Mouse (Mus musculus) hindbrain, embryonic 15.5 days (tissue): ENCODE measurements at regions not wholly inside any gene's neighbourhood (a gene's known extent, or its start where the extent isn't known, plus 50 kb on each side); places are given as distances from the start of the nearest gene placed in this dataset.

Experiments
- ATAC-seq: fragments of 200-750 bp; cut with Nextera tagmentation; 2 replicates; pipeline ENCODE4 v1.8.0; 2017; ENCODE audit warnings: low read depth, moderate number of reproducible peaks, moderate TSS enrichment; ENCODE audit not compliant: low FRiP score
- H3K27ac ChIP-seq: fragments of 300-500 bp; sonication (generic); replicated peaks from 2 replicates; pipeline ENCODE4 v1.5.1; 2015; ENCODE audit warnings: mild to moderate bottlenecking, inconsistent platforms
- H3K27me3 ChIP-seq: fragments of 300-500 bp; sonication (generic); 2 replicates; pipeline ENCODE4 v1.6.1; 2015; ENCODE audit warnings: control low read depth, inconsistent platforms
- H3K36me3 ChIP-seq: fragments of 300-500 bp; sonication (generic); 2 replicates; pipeline ENCODE4 v1.6.1; 2015; ENCODE audit warnings: control low read depth, inconsistent platforms
- H3K4me1 ChIP-seq: fragments of 300-500 bp; sonication (generic); replicated peaks from 2 replicates; pipeline ENCODE4 v1.6.1; 2015; ENCODE audit warnings: control low read depth, inconsistent platforms
- H3K4me2 ChIP-seq: fragments of 300-500 bp; sonication (generic); 2 replicates; pipeline ENCODE4 v1.6.1; 2015; ENCODE audit warnings: moderate library complexity, mild to moderate bottlenecking, inconsistent platforms
- H3K4me3 ChIP-seq: fragments of 300-500 bp; sonication (generic); 2 replicates; pipeline ENCODE4 v1.5.1; 2015; ENCODE audit warnings: mild to moderate bottlenecking, inconsistent platforms
- H3K9ac ChIP-seq: fragments of 300-500 bp; sonication (generic); 2 replicates; pipeline ENCODE4 v1.6.1; 2015; ENCODE audit warnings: inconsistent platforms
- H3K9me3 ChIP-seq: fragments of 300-500 bp; sonication (generic); 2 replicates; pipeline ENCODE4 v1.6.1; 2016; ENCODE audit warnings: control low read depth, inconsistent platforms
- WGBS: fragments of 180-500 bp; shearing (Covaris S2); methylation state at CpG from one replicate; pipeline ENCODE4 v1.1.7; 2015; 5-methylcytosine and 5-hydroxymethylcytosine counted together

DNA sequence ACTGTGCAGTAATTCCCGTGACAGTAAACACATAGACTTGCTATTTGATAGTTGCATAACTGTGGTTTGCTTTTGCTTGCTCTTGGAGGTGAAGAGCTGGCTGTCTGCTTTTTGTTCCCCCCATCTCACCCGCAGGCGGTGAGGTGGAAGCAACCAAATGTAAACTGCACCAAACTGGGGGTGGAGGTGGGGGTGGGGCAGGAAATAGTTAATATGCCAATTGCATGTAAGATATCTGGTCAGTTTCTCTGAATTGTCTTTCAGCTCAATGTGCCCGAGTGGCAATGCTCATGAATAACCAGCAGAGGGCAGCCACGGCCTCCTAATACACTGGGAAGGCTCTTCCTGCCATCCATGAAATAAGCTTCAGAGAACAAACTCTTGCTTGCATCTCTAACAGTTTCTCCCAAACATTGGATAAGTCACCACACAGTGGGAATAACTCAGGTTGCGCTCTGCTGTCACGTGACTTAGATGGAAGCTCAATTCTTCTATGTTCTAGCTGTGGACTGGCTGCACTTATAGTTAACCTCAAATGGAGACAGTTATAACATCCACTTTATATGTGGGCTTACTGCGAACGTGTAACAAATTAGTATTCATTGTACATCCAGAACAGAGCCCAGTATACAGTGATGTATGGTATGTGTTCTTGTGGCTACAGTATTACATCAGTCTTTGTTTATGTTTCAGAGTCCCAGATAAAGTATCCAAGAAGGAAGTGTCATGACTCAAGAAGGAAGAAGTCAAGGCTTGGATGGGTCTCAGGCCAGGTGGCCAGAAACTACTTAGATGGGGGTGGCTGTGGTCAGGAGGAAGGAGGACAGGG is 62.0 kb upstream of the Egflam start:
- Histone ChIP-seq H3K36me3 (no peaks in the 10 kb centered on the region), H3K9me3 (no peaks in the 10 kb centered on the region), H3K27me3 (0 out of 2 replicates have a peak, but pooled peaks cover 2% of the 10 kb centered on the region), H3K27ac (no peak overlapping the region), H3K9ac (no peak overlapping the region), H3K4me1 (no peaks in the 10 kb centered on the region), H3K4me2 (no peak overlapping the region), H3K4me3 (no peak overlapping the region)
- WGBS: 32% methylated on average over 9 of the region's 9 CpGs
- peak; percentile 72; the same call in 1 of the 2 replicates for ATAC-seq

DNA sequence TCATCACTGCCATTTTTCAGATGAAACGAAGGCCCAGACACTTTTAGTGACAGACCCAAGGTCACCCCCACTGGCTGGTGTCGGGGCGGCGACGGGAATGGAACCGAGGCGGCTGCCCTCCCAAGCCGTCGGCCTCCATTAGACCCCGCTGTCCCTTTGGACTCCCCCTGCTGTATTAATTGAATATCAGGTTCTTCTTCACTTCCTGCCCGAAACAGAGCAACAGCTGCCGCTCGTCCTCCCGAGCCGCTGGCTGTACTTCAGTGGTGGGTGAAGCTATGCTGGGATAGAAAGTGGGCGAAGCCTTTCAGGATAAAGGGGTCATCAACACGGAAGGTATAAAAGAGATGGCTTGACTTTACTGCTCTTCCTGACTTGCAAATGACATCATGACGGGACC is 64.4 kb upstream of the Egflam start:
- H3K27ac ChIP-seq: no peak overlapping the region
- ATAC-seq: no peak
- H3K4me2 ChIP-seq: no peak overlapping the region
- H3K4me1 ChIP-seq: no peaks in the 10 kb centered on the region
- H3K9me3 ChIP-seq: no peaks in the 10 kb centered on the region
- H3K27me3 ChIP-seq: 0 out of 2 replicates have a peak, but pooled peaks cover 2% of the 10 kb centered on the region
- no peak overlapping the region for H3K4me3 ChIP-seq
- 92% methylated on average over 18 of the region's 18 CpGs for WGBS
- no peak overlapping the region for H3K9ac ChIP-seq
- H3K36me3 ChIP-seq: no peaks in the 10 kb centered on the region

DNA sequence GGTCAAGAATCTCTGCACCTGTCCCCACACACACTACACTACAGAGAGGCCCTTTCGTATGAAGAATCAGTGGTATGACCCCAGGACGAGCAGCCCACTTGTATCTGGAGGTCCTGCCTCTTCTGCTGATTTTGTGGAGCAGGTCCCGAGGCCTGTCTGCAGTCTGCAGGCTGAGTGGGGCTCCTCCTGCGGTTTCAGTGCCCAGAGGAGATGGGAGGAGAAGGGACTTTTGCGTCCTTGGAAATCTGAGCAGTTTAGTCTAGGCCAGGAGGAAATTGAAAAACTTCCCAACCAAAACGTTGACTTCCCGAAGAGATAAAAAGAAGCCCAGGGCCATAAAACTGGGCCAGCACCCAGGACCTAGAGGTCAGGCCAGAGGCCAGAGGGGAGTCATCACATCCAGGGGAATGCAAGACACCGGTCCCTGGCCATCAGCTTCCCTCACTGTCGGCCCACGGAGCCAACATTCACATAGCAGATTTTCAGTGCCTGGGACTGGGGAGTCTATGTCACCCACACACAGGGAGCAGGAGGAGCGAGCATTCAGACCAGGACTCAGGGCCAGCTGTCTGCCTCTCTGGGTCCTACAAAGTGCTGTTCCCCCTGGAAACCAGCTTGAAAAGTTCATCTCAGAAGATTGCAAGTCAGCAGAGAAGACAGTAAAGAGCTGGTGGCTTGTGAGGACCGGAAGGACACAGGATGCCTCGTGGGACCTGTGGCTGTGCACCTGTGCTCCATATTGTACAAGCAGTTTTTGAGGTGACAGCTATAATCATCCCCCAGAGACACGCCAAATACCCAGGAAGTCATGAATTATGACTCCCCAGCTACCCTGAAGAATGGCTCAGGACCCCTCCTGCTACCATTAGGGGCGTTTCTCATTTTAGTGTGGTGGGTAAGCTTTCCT is 65.5 kb upstream of the Egflam start:
- no peaks in the 10 kb centered on the region for H3K9me3 ChIP-seq
- no peak overlapping the region for H3K9ac ChIP-seq
- H3K27me3 ChIP-seq: 0 out of 2 replicates have a peak, but pooled peaks cover 2% of the 10 kb centered on the region
- no peak overlapping the region for H3K4me3 ChIP-seq
- H3K4me2 ChIP-seq: no peak overlapping the region
- ATAC-seq: no peak
- H3K27ac ChIP-seq: no peak overlapping the region
- 84% methylated on average over 15 of the region's 15 CpGs for WGBS
- no peaks in the 10 kb centered on the region for H3K36me3 ChIP-seq
- no peaks in the 10 kb centered on the region for H3K4me1 ChIP-seq

DNA sequence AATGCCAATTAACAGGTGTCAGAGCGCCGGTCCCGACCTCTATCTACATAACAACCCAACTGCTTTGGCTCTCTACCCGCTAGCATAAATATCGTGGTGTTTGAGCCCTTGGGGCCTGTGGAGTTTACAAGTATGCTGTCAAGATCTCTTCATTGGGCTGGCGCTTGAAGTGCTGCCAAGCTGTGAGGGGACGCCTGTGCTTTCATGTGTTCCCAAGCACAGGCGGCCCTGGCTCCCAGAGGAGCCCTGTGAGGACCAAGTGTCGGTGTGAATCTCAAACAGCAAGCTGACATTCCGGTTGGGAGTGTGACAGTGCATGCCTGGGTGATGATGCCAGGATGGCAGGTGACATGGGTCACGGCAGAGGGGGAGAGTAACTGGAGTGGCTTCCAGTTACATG is 82.0 kb upstream of the Egflam start:
- H3K4me3 ChIP-seq: no peak overlapping the region
- H3K4me1 ChIP-seq: 0 out of 2 replicates have a peak, but pooled peaks cover 7% of the 10 kb centered on the region
- no peaks in the 10 kb centered on the region for H3K9me3 ChIP-seq
- 10% methylated on average over 11 of the region's 11 CpGs for WGBS
- H3K36me3 ChIP-seq: no peaks in the 10 kb centered on the region
- H3K9ac ChIP-seq: no peak overlapping the region
- H3K27ac ChIP-seq: no peak overlapping the region
- no peak overlapping the region for H3K4me2 ChIP-seq
- peak; percentile 80 for ATAC-seq
- H3K27me3 ChIP-seq: 0 out of 2 replicates have a peak, but pooled peaks cover 3% of the 10 kb centered on the region

DNA sequence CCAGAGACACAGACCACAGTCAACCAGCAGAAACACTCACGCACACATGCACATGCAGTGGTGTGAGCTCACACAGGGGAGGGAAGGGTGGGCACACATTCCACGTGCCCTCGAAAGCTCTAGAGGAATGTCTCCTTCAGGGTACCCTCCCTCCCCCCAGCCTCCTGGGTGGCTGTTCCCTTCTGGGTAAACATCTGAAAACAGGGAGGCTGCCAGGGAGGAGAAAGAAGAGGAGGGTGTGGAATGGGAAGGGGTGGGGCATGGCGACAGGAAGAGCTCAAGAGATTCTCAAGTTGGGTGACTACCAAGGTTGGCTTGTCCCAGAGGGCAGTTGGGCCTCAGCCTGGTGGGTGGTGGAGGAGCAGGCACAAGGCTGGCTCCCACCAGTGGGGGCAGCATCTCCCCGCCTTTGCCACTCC is 82.6 kb upstream of the Egflam start:
- ATAC-seq: peak; percentile 65
- Histone ChIP-seq H3K36me3 (no peaks in the 10 kb centered on the region), H3K27ac (no peak overlapping the region), H3K4me3 (no peak overlapping the region), H3K27me3 (0 out of 2 replicates have a peak, but pooled peaks cover 3% of the 10 kb centered on the region), H3K9ac (no peak overlapping the region), H3K4me1 (0 out of 2 replicates have a peak, but pooled peaks cover 7% of the 10 kb centered on the region), H3K4me2 (no peak overlapping the region), H3K9me3 (no peaks in the 10 kb centered on the region)
- 50% methylated on average over 5 of the region's 5 CpGs for WGBS

DNA sequence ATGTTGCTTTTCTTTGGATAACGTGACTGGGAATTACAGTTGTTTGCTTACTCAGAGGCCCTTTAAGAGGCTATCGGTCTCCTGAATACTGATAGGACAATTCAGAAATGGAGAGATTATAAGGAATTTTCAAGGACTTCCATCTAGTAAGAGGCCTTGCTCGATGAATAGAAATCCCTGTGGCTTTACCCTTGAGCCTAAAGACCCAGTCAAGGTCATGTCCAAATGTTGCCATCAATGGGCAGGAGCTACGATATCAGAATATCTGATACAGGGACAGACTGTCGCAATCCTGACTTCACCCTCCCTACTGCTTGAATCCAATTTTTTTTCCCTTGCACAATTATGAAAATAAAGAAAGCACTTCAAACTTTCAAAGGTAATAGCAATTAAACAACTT is 85.5 kb upstream of the Egflam start:
- no peak overlapping the region for H3K9ac ChIP-seq
- 0 out of 2 replicates have a peak, but pooled peaks cover 3% of the 10 kb centered on the region for H3K27me3 ChIP-seq
- WGBS: 79% methylated on average over 5 of the region's 5 CpGs
- no peak for ATAC-seq
- 0 out of 2 replicates have a peak, but pooled peaks cover 7% of the 10 kb centered on the region for H3K4me1 ChIP-seq
- no peak overlapping the region for H3K4me3 ChIP-seq
- H3K4me2 ChIP-seq: no peak overlapping the region
- H3K9me3 ChIP-seq: no peaks in the 10 kb centered on the region
- H3K27ac ChIP-seq: no peak overlapping the region
- H3K36me3 ChIP-seq: no peaks in the 10 kb centered on the region

DNA sequence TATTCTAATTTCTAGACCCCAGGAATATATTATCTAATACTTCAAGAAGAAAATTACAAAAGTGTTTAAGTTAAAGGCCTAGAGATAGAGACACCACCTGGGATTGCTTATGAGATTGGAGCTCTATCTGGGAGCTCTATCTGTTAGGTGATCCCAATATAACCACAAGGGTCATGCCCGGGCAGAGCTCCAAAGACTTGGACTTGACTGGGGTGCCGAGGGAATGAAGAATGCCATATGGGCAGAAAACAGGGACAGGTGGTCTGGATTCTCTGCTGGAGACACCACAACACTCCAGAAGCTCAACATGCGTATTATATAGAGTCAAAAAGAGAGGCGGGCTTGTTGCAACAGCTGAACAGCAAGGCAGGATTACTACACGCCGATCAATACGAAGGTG is 92.9 kb upstream of the Egflam start:
- H3K4me3 ChIP-seq: no peak overlapping the region
- ATAC-seq: no peak
- 94% methylated on average over 7 of the region's 7 CpGs for WGBS

DNA sequence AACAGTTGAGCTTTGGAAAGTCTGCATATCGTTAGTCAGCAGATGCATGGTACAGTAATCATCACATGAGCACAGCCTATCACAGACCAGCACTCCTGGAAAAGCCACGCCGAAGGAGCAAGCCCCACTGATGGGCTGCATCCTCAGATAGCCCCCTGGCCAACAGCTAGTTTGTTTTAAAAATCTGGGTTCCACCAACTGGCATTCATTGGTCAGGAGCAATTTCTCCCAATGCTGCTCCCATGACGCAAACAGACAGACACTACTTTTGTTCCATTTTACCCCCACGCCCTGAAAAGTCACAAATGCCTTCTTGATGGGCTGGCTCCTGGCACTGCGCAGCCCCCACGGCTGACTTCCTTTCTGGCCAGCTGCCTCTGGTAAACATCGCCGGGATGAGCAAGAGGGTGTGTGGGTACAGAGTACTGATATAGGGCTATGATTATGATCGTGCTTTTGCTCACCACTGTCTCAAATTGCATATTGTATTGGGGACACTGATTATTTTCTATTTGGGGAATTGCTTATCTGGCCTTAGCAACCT is 95.0 kb upstream of the Egflam start:
- H3K4me3 ChIP-seq: no peak overlapping the region
- H3K27ac ChIP-seq: no peak overlapping the region
- H3K4me1 ChIP-seq: no peaks in the 10 kb centered on the region
- WGBS: 91% methylated on average over 10 of the region's 10 CpGs
- H3K4me2 ChIP-seq: no peak overlapping the region
- no peaks in the 10 kb centered on the region for H3K36me3 ChIP-seq
- ATAC-seq: no peak
- H3K9ac ChIP-seq: no peak overlapping the region
- no peaks in the 10 kb centered on the region for H3K9me3 ChIP-seq
- no peaks in the 10 kb centered on the region for H3K27me3 ChIP-seq

More for the DNA sequence above, 92.9 kb upstream of the Egflam start:
- Histone ChIP-seq H3K4me1 (no peaks in the 10 kb centered on the region), H3K36me3 (no peaks in the 10 kb centered on the region), H3K27me3 (no peaks in the 10 kb centered on the region), H3K27ac (no peak overlapping the region), H3K4me2 (no peak overlapping the region), H3K9me3 (no peaks in the 10 kb centered on the region), H3K9ac (no peak overlapping the region)

DNA sequence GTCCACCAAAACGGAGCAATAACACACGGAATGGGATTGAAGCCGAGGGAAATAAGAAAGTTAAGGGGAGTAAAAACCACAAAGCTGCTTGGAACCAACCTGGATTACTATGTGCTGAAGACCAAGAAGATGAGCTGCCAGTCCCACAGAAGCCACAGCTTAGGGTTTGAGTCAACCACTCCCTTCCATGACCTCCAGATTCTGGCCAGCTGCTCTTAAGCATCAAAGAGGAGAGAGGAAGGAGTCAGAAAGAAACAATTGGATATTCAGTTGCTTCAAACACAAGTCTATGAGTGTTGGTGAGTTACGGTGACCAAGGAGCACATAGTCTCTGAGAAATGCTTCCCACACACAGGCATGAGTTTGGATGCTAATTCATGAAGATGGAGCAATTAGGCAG is 99.7 kb upstream of the Egflam start:
- no peak overlapping the region for H3K9ac ChIP-seq
- ATAC-seq: no peak

DNA sequence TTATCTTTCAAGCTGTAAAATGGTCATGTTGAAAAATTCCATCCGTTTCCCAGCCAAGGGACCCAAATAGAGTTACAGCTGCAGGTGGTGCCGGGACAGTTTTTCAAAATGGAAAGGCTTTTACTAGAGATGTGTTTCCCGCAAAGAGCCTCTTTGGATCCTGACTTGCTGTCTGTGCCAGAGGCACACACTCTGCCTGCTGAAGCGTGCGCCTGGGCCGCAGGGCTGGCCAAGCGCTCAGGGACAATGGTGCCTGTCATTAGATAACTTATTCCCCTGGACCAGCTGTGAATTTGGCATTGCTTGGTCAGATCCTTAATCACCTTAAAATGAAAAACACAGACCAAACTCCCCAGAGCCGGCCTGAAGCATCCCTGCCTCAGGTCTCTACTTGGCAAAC is 110.3 kb upstream of the Egflam start:
- H3K36me3 ChIP-seq: no peaks in the 10 kb centered on the region
- H3K4me3 ChIP-seq: no peak overlapping the region
- no peak overlapping the region for H3K9ac ChIP-seq
- H3K4me1 ChIP-seq: no peaks in the 10 kb centered on the region; the same call in 1 of the 2 replicates
- WGBS: 27% methylated on average over 8 of the region's 8 CpGs
- peak; percentile 88; the same call in 1 of the 2 replicates for ATAC-seq
- no peaks in the 10 kb centered on the region for H3K27me3 ChIP-seq
- H3K27ac ChIP-seq: no peak overlapping the region
- H3K9me3 ChIP-seq: no peaks in the 10 kb centered on the region
- H3K4me2 ChIP-seq: no peak overlapping the region

More for the DNA sequence above, 99.7 kb upstream of the Egflam start:
- Histone ChIP-seq H3K9me3 (no peaks in the 10 kb centered on the region), H3K4me1 (no peaks in the 10 kb centered on the region), H3K4me3 (no peak overlapping the region), H3K27me3 (no peaks in the 10 kb centered on the region), H3K4me2 (no peak overlapping the region), H3K27ac (no peak overlapping the region), H3K36me3 (no peaks in the 10 kb centered on the region)
- 92% methylated on average over 4 of the region's 4 CpGs for WGBS

DNA sequence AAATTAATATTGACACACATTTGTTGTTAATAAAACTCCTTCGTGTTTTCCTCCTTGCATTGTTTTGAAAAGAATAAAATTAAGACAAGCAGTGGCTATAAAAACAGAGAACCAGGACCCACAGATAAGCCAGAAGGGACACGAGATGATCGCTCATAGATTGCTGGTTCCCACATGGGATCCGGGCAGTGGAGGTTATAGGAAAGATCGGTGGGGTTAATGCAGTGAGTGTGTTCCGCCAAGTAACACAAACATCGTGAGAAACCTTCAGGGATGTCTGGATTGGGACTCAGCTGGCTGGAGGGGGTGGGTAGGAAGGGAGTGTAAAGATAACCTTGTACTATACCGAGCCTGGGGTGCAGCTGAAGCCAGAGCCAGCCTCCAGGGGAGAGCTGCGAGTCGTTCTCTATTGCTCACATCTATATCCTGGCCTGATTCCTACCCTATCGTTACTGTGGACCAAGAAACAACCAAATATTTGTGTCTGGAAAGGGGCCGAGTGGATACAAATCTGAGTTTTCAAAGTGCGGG is 116.6 kb upstream of the Egflam start:
- H3K27me3 ChIP-seq: no peaks in the 10 kb centered on the region
- H3K27ac ChIP-seq: no peak overlapping the region
- H3K36me3 ChIP-seq: no peaks in the 10 kb centered on the region
- no peak for ATAC-seq
- H3K9me3 ChIP-seq: no peaks in the 10 kb centered on the region
- H3K4me1 ChIP-seq: no peaks in the 10 kb centered on the region
- H3K9ac ChIP-seq: no peak overlapping the region
- H3K4me2 ChIP-seq: no peak overlapping the region
- H3K4me3 ChIP-seq: no peak overlapping the region
- 87% methylated on average over 13 of the region's 13 CpGs for WGBS
